Mouse (Mus musculus): ENCODE results near the gene Utp3. TPM values are rescaled to one million over a fixed set of nuclear protein-coding genes. Genes with fewer than 3 reads are reported as not detected.

Utp3 gene
- polyA plus RNA-seq, 1 experiment from 2014 or later, result 75.6 TPM

DNA sequence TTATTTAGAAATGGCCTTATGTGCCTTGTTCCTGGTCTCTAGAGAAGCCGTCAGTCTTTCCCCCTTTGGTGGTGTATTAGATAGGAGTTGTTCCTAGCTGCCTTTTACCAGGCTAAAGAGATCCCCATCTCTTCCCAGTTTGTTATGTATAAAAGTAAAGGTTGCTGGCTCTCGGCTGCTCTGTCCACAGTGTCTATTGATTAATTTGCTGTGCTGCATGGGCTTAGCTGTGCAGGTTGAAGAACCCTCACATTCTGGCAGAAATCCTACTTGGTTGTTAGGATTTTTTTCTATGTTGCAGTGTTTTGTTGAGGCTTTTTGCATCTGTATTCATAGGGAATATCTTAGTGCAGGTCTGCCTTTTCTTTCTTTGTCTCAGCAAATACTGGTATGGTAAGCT is 47.8 kb downstream of the Utp3 start:
- no peak overlapping the region for H3K4me2 ChIP-seq
- WGBS, result 77% methylated on average over 2 of the region's 2 CpGs
- H3K9ac ChIP-seq, result no peak overlapping the region
- no peak for ATAC-seq (replicated peaks; ENCODE audit: low FRiP score)
- no peaks in the 10 kb centered on the region for H3K27me3 ChIP-seq
- no peak overlapping the region for H3K4me3 ChIP-seq (replicated peaks)
- no peaks in the 10 kb centered on the region for H3K36me3 ChIP-seq
- H3K27ac ChIP-seq, result no peak overlapping the region
- H3K4me1 ChIP-seq, result peaks cover 19% of the 10 kb centered on the region
- no peaks in the 10 kb centered on the region for H3K9me3 ChIP-seq (replicated peaks)

DNA sequence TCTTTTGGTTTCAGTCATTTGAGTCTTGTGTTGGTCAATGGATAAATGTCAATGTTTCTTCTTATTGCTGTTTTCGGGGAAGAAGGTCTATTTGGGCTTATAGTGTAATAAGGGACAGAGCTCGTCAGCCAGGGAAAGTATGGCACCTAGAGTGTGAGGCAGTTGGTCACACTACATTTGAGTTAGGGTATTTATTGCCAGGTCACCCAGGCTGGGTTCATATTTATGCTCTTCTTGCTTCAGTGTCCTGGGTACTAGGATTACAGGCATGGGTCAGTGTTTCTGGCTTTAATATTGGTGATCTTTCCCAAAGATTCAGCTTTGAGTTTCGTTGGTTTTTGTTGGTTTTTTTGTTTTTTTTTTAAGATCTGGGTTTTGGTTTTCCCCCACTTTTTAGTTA is 48.5 kb downstream of the Utp3 start:
- Histone ChIP-seq H3K9me3 (replicated peaks) (no peaks in the 10 kb centered on the region), H3K4me2 (no peak overlapping the region), H3K36me3 (no peaks in the 10 kb centered on the region), H3K27ac (no peak overlapping the region), H3K27me3 (no peaks in the 10 kb centered on the region), H3K4me3 (replicated peaks) (no peak overlapping the region), H3K9ac (no peak overlapping the region), H3K4me1 (peaks cover 19% of the 10 kb centered on the region)
- ATAC-seq (replicated peaks; ENCODE audit: low FRiP score), result peak; percentile 77
- 48% methylated on average over 3 of the region's 3 CpGs for WGBS

DNA sequence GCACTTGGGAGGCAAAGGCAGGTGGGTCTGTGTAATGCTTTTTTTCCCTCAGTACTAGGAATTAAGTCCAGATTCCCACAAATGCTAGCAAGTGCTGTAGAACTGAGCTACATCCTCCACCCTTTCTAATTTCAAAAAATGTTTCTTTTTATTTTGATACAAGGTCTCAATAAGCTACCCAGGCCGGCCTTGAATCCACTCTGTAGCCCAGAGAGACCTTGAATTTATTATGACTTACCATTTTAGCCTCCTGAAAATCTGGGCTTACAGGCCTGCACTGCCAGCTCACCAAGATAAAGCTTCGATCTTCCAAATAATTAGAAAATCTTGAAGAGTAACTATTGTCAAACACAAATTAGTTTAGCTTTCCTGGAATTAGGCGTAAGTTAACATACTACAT is 49.8 kb downstream of the Utp3 start:
- ATAC-seq (replicated peaks; ENCODE audit: low FRiP score), result no peak
- no peak overlapping the region for H3K4me3 ChIP-seq (replicated peaks)
- H3K36me3 ChIP-seq, result no peaks in the 10 kb centered on the region
- H3K4me1 ChIP-seq, result peaks cover 19% of the 10 kb centered on the region
- WGBS, result 88% methylated on average over 3 of the region's 3 CpGs
- no peak overlapping the region for H3K9ac ChIP-seq
- H3K27ac ChIP-seq, result no peak overlapping the region
- no peak overlapping the region for H3K4me2 ChIP-seq
- no peaks in the 10 kb centered on the region for H3K27me3 ChIP-seq
- H3K9me3 ChIP-seq (replicated peaks), result no peaks in the 10 kb centered on the region

DNA sequence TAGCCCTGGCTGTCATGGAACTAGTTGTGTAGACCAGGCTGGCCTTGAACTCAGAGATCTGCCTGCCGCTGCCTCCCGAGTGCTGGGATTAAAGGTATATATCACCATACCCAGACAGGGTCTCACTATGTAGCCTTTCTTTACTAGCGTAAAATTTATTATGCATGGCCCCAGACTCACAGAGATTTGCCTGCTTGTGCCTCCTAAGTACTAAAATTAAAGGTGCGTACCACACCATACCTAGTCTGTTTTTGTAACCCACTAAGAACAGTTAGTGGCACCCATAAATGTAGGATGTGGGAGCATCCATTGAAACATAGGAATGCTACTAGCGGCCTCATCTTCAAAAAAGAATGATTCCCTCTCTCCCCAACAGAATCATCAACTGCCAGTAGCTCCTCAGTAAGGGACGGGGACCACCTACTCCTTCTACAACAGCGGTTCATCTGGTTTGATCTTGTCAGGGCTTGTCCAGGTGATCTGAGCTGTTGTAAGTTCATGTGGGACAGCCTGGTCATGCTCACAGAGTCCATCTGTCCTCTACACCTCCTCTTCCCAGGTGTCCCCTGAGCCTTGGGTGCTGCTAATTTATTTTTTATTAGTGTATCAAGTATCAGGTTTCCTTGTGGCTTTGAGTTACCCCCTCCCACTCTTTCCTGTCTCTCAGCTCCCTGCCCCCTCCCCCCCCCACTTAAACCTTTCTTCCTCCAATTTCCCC is 50.5 kb downstream of the Utp3 start:
- Histone ChIP-seq H3K4me2 (no peak overlapping the region), H3K9ac (no peak overlapping the region), H3K27ac (no peak overlapping the region), H3K4me1 (peaks cover 19% of the 10 kb centered on the region), H3K4me3 (replicated peaks) (no peak overlapping the region), H3K9me3 (replicated peaks) (no peaks in the 10 kb centered on the region), H3K36me3 (no peaks in the 10 kb centered on the region), H3K27me3 (no peaks in the 10 kb centered on the region)
- 69% methylated on average over 7 of the region's 7 CpGs for WGBS
- ATAC-seq (replicated peaks; ENCODE audit: low FRiP score), result peak; percentile 84

Other genes with a start within 250 kb of the Utp3 start
- gene Prol1, start 237.2 kb upstream of the Utp3 start, polyA plus RNA-seq (2015; fragmentation: Nextera tagmentation; extraction: Ambion mirVana), result not detected in 2 replicates
- gene Amtn, start 178.4 kb upstream of the Utp3 start, polyA plus RNA-seq (2015; fragmentation: Nextera tagmentation; extraction: Ambion mirVana), result not detected in 2 replicates
- 0.08 and 1.2 TPM in 2 replicates for gene Ambn, start 98.5 kb upstream of the Utp3 start, polyA plus RNA-seq (2015; fragmentation: Nextera tagmentation; extraction: Ambion mirVana)
- gene Enam, start 66.5 kb upstream of the Utp3 start, polyA plus RNA-seq (2015; fragmentation: Nextera tagmentation; extraction: Ambion mirVana), result not detected in 2 replicates
- 0.31 TPM in 1 of 2 replicates, not detected in the other for gene Jchain, start 26.6 kb upstream of the Utp3 start, polyA plus RNA-seq (2015; fragmentation: Nextera tagmentation; extraction: Ambion mirVana)
- gene Rufy3, start 10.6 kb downstream of the Utp3 start, polyA plus RNA-seq (2015; fragmentation: Nextera tagmentation; extraction: Ambion mirVana), result 17.7 and 19.3 TPM in 2 replicates
- 57.8 and 61.0 TPM in 2 replicates for gene Grsf1, start 121.7 kb downstream of the Utp3 start, polyA plus RNA-seq (2015; fragmentation: Nextera tagmentation; extraction: Ambion mirVana)
- 10.1 and 12.1 TPM in 2 replicates for gene Mob1b, start 166.4 kb downstream of the Utp3 start, polyA plus RNA-seq (2015; fragmentation: Nextera tagmentation; extraction: Ambion mirVana)
- 47.1 and 48.3 TPM in 2 replicates for gene Dck, start 210.5 kb downstream of the Utp3 start, polyA plus RNA-seq (2015; fragmentation: Nextera tagmentation; extraction: Ambion mirVana)